In genomic region chr11:98149786-98150624, GRCm38 (mm10) we compare ENCODE assay signal across 8 mouse cellular contexts. TPM values are rescaled to one million over a fixed set of nuclear protein-coding genes. Genes with fewer than 3 reads are reported as not detected.
DNase-seq lines count a peak whose midpoint lies in the region; ATAC-seq lines count a peak whose summit lies in the region.

Gene Fbxl20 (minus strand): TSS chr11:98150403.

- peak within 1 kb of the TSS; percentile 90 for H3K9ac ChIP-seq in intestine, embryonic 14.5 days (ENCODE audit: low read length)

- peaks cover 18% of the 10 kb centered on the region for H3K36me3 ChIP-seq in intestine, embryonic 14.5 days (ENCODE audit: control insufficient read depth, insufficient read depth, low read length)

- H3K9me3 ChIP-seq in intestine, embryonic 14.5 days (ENCODE audit: control insufficient read depth, low read length): no peaks in the 10 kb centered on the region

- peak within 1 kb of the TSS; percentile 94 for H3K4me3 ChIP-seq in intestine, embryonic 14.5 days (ENCODE audit: low read depth, low read length)

- under 1% methylated on average over 52 of the region's 65 CpGs for whole genome bisulfite sequencing in intestine, embryonic 14.5 days

- H3K4me2 ChIP-seq in intestine, embryonic 14.5 days (ENCODE audit: low read length): peak within 1 kb of the TSS; percentile 87

- peak; percentile 79 to 88 for DNase-seq in adrenal gland, adult 18-20 months (ENCODE audit: low spot score in 2 of 2)
- DNase-seq in embryo, embryonic 11 days: peak; percentile 98
- peak; percentile 93 for DNase-seq in gastrocnemius, postnatal 25 days
- peak; percentile 87 for DNase-seq in intestine, embryonic 14.5 days (ENCODE audit: low spot score)
- DNase-seq in left cerebral cortex, postnatal 14 days (ENCODE audit: low spot score in 2 of 2): peak; percentile 92 to 93
- DNase-seq in mesoderm, embryonic 11.5 days (ENCODE audit: low read depth, low spot score): peak; percentile 97
- peak; percentile 90 to 92 for DNase-seq in right cerebral cortex, postnatal 36 days (ENCODE audit: low spot score in 2 of 2)
- DNase-seq in yolk sac, embryonic 10.5 days (ENCODE audit: low spot score): peak; percentile 92

- H3K27me3 ChIP-seq in intestine, embryonic 14.5 days (replicated peaks; ENCODE audit: control insufficient read depth, insufficient read depth, low read length): no peaks in the 10 kb centered on the region

- ATAC-seq in intestine, embryonic 14.5 days (replicated peaks; ENCODE audit: low FRiP score, low TSS enrichment, low read depth): peak; percentile 88

- peak within 1 kb of the TSS; percentile 88 for H3K27ac ChIP-seq in intestine, embryonic 14.5 days (ENCODE audit: low read depth)

- peaks cover 14% of the 10 kb centered on the region for H3K4me1 ChIP-seq in intestine, embryonic 14.5 days (replicated peaks; ENCODE audit: control insufficient read depth, insufficient read depth, low read length)

- intact Hi-C loops in left cerebral cortex, postnatal 14 days (cut with DNase I): no loop called here

RNA-seq across cellular contexts. Expression of gene Fbxl20, which starts in this region (rescaled TPM):
- total RNA-seq in adrenal gland, adult 18-20 months (2021): 10 to 100 TPM; 21.6 to 27.7 TPM
- 10 to 100 TPM; 10.3 to 11.1 TPM for total RNA-seq in gastrocnemius, postnatal 25 days (2021)
- 13.0 and 15.5 TPM in 2 replicates for polyA plus RNA-seq in intestine, embryonic 14.5 days (2014; fragmentation: Nextera tagmentation; extraction: Ambion mirVana)
- 10 to 100 TPM; 31.1 to 35.7 TPM for total RNA-seq in left cerebral cortex, postnatal 14 days (2021)

Comparison
In these comparisons a context has a peak if more than half of its experiments do, and no peak if none do; other contexts are left out.
1. Peak in every context shown above with its lines: DNase-seq, ATAC-seq, H3K4me3 ChIP-seq and H3K27ac ChIP-seq.